Mouse (Mus musculus) gastrocnemius, adult 2 months (tissue): ENCODE data around the gene Prmt8. TPM values are rescaled to one million over a fixed set of nuclear protein-coding genes. Genes with fewer than 3 reads are reported as not detected.

Experiments
- DNase-seq: peaks from one replicate; pipeline ENCODE4 v3.0.0; 2022
- H3K27ac ChIP-seq: fragments of 200-600 bp; 2 replicates; pipeline ENCODE4 v1.8.1; 2022; ENCODE audit warnings: mild to moderate bottlenecking
- H3K4me3 ChIP-seq: fragments of 200-600 bp; 2 replicates; pipeline ENCODE4 v1.8.1; 2022; ENCODE audit warnings: mild to moderate bottlenecking, moderate library complexity
- CTCF ChIP-seq: fragments of 200-600 bp; IDR thresholded peaks from 2 replicates; pipeline ENCODE4 v1.8.1; 2022; ENCODE audit warnings: antibody characterized with exemption, mild to moderate bottlenecking, moderate library complexity
- intact Hi-C: fragments of 180-260 bp; cut with DNase I; formaldehyde crosslinking; loops from one replicate; pipeline ENCODE4 v1.15.1; 2025
- microRNA-seq: library from miRNA; unstranded; fragments of <30 nt; microRNA quantifications from one replicate; pipeline ENCODE4 v1.2.0, GENCODE M21; 2021
- total RNA-seq, 2 experiments: library from RNA; stranded (reverse); gene quantifications; 2 replicates each; pipeline ENCODE4 v1.2.3; 2021

The Prmt8 gene
- total RNA-seq, 2 experiments from 2014 or later = not detected

- no peak for TF ChIP-seq CTCF
- intact Hi-C loops = no loop called here
- Histone ChIP-seq H3K27ac (no peak overlapping the region), H3K4me3 (no peak overlapping the region)
- no peak for DNase-seq
Observed at GRCm38 (mm10) chr6:127676866-127677265, 92.4 kb downstream of the Prmt8 start.

DNA sequence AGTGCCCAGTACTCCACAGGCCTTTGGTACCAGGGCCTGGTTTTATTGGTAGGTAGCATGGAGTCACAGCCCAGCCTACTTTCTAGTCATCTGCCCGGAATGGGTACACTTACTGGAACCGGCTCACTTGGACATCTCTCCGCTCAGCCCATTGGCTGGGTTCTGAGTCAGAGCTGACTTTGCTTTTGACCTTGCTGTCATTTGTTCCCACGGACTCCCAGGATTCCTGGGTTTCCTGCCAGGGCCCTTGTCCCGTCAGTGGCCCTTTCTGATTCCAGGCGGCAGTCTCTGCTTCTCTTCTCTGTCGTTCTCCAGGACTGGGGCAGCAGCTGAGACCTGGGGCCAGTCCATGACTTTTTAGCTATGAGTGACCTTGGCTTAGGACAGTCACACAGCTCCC is 97.2 kb downstream of the Prmt8 start:
- intact Hi-C loops = no loop called here
- no peak for DNase-seq
- no peak overlapping the region for H3K4me3 ChIP-seq
- TF ChIP-seq CTCF = no peak
- H3K27ac ChIP-seq = no peak overlapping the region

DNA sequence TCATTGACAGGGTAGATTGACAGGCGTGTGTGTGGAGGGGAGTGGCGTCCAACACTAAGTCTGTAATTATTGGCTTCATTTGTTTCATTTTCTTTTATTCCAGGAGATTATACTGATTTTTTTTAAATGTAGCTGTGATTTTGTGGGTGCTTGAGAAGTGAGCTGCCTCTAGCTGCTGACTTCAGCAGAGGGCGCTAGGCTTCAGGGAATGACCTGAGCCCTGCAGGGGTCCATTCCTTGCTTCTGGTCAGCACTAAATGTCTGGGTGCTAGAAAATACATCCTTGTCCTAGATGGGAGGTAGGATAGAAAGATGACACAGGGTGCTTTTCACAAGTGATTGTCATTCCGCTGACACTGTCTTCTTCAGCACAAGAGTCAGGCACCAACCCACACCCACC is 99.2 kb downstream of the Prmt8 start:
- no peak overlapping the region for H3K27ac ChIP-seq
- intact Hi-C loops = no loop called here
- no peak overlapping the region for H3K4me3 ChIP-seq
- TF ChIP-seq CTCF = peak; percentile 19; the same call in 1 of the 2 replicates
- DNase-seq = no peak

DNA sequence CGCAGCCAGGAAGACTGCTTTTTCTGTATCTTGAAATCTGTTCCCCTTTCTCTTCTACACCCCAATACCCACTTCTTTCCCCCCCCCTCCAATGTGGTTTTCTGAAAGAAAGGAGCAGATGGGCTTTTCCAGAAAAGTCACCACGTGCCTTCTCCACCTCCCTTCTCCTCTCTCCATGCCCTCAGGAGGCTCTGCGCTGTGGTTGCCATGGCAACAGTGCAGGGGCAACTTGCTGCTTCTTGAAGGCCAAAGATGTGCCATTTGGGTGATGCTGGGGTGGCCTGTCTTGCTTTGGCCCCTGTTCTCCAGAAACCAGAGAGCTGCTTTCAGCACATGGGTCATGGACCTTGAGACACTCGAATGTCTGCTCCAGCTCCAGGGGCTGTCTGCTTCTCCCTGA is 100.0 kb downstream of the Prmt8 start:
- TF ChIP-seq CTCF = no peak
- Histone ChIP-seq H3K4me3 (no peak overlapping the region), H3K27ac (no peak overlapping the region)
- intact Hi-C loops = no loop called here
- DNase-seq = no peak

DNA sequence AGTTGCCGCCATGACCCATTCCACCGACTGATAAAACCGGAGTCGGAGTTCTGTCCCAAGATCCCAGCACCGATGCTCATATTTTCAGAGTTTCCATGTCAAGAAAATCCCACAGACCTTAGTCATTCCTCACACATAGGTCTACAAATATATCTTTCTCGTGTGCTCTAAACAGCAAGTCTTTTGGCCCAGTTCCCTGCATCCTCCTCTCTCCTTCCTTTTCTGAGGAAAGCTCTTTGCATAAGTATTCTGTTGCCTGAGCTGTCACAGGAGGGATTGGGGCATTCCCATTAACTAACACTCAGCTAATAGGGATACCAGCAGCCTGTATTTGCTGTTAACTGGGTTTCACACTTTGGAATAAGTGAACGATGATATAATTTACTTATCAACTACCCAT is 106.0 kb downstream of the Prmt8 start:
- H3K27ac ChIP-seq = no peak overlapping the region
- H3K4me3 ChIP-seq = no peak overlapping the region
- no peak for DNase-seq
- no peak for TF ChIP-seq CTCF
- intact Hi-C loops = no loop called here

DNA sequence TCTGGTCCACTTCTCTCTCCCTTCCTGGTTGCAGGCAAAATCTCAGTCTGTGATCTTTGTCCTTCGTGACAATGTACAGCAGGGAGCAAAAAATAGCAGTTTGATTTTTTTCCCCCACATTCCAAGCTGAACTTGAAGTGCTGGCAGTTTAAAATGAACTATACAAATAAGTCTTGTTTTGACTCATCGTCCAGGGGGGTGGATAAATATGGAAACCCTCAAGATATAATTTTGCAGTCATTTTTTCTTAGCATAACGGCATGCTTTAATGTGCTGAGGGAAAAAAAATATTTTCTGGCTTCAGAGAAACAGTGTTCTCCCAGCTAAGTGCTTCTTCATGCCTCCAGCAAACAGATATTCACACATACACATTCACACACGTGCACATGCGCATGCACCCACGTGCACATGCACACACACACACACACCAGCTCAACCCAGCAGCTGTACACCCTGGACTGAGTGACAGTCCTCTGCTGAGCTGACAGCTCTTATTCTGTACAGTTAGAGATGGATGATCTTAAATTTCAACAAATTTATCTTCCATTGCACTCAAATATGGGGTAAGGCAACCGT is 107.5 kb downstream of the Prmt8 start:
- no peak overlapping the region for H3K4me3 ChIP-seq
- intact Hi-C loops = no loop called here
- H3K27ac ChIP-seq = no peak overlapping the region
- DNase-seq = no peak
- TF ChIP-seq CTCF = no peak

GRCm38 (mm10) chr6:127659966-127660365 is 109.3 kb downstream of the Prmt8 start:
- no peak for TF ChIP-seq CTCF
- intact Hi-C loops = no loop called here

DNA sequence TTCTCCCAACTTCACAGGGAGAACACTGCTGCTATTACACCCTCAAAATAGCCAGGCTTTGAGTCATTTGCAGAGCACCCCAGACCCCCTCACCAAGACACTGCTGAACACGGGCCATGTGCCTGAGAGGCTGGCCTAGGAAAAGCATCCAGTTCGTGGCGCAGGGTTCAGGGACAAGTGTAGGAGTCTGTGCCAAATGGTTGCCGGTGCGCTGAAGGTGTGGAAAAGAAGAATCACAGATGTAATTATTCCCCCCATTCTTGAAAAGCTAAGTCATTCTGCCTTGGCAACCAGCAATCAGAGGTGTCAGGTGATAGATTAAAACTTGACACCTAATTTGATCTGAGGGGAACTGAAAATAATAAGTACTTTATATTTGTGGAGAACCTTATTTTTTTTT is 109.8 kb downstream of the Prmt8 start:
- TF ChIP-seq CTCF = no peak
- Histone ChIP-seq H3K4me3 (no peak overlapping the region), H3K27ac (no peak overlapping the region)
- DNase-seq = no peak
- intact Hi-C loops = no loop called here

More at GRCm38 (mm10) chr6:127659966-127660365, 109.3 kb downstream of the Prmt8 start:
- Histone ChIP-seq H3K4me3 (no peak overlapping the region), H3K27ac (no peak overlapping the region)
- no peak for DNase-seq

DNA sequence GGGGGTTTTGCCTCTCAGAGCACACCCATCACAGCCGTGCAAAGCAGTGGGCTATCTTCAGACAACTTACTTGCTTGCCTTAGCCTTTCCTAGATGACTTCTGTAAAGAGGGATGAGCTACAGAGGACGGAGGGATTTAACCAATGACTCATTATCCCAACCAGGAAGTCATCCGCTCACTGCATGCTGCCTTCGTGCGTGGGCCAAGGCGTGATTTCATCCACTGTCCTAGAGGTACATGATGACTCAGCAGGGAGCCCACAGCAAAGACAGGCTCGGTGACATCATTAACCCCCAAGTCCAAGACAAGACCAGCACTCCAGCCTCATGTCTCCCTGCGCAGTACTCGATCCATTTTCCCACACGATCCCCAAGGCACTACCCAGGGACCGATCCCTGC is 112.1 kb downstream of the Prmt8 start:
- TF ChIP-seq CTCF = no peak
- intact Hi-C loops = no loop called here
- Histone ChIP-seq H3K27ac (no peak overlapping the region), H3K4me3 (no peak overlapping the region)
- DNase-seq = no peak

GRCm38 (mm10) chr6:127655988-127656387 is 113.3 kb downstream of the Prmt8 start:
- no peak for TF ChIP-seq CTCF
- intact Hi-C loops = no loop called here
- no peak overlapping the region for H3K27ac ChIP-seq
- no peak for DNase-seq
- H3K4me3 ChIP-seq = no peak overlapping the region

- H3K27ac ChIP-seq = no peak overlapping the region
- DNase-seq = no peak
- no peak for TF ChIP-seq CTCF
- intact Hi-C loops = no loop called here
- no peak overlapping the region for H3K4me3 ChIP-seq
Observed at GRCm38 (mm10) chr6:127641077-127641801, 128.0 kb downstream of the Prmt8 start.

Small RNAs within 50 kb of the gene (microRNA-seq; reads per million reads assigned to microRNA genes)
- gene Mir7233 = not detected

Other genes starting within 250 kb of the Prmt8 start
- under 1 TPM; 0.08 to 0.36 TPM for gene Cracr2a, start 208.1 kb downstream of the Prmt8 start, total RNA-seq
- gene Tspan11, start 118.1 kb upstream of the Prmt8 start, total RNA-seq = 1 to 10 TPM in 1 of 2 experiments, under 1 TPM in 1; 0.74 to 1.0 TPM